Mouse (Mus musculus): Measurements from ENCODE around the gene Pigv.
"Not testable (repeated sequence)": the region's sequence is repeated elsewhere in the genome, so short reads cannot be mapped to it uniquely, and the experiment has no call there.

The Pigv gene

GRCm38 (mm10) chr4:133672845-133673647 is 599 bp upstream of the Pigv start:
- peak; percentile 66 for DNase-seq (ENCODE audit: low spot score)

DNA sequence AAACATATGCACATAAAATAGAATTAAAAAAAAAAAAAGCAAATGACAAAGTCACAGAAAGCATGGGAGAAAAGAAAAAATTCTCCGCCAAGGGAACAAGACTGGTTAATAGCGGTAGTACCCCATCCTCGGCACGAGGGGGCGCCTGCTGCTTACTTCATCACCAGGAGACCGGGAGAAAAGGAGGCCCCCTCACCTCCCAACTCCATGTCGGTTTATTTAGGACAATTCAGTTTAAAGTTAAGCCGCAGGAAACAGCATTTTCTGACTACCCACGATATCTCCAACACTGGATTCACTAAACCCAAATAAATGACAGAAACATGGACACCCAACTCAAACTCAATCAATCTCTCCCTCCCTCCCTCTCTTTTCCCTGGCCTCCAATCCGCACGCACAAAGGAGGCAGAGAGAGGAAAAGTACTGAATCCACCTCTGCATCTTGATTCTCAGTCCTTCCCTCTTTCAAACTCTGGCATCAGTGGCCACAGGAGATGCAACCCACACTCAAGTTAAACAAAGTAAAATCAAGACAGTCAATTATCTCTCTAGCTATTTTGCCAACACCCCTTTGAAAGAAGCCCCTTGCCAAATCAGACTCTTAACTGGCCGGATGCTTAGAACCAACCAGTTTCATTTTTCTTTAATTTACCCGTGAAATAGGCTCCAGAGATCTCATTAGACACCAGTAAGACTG is 1.1 kb downstream of the Pigv start:
- DNase-seq (ENCODE audit: low spot score): peak; percentile 88

DNA sequence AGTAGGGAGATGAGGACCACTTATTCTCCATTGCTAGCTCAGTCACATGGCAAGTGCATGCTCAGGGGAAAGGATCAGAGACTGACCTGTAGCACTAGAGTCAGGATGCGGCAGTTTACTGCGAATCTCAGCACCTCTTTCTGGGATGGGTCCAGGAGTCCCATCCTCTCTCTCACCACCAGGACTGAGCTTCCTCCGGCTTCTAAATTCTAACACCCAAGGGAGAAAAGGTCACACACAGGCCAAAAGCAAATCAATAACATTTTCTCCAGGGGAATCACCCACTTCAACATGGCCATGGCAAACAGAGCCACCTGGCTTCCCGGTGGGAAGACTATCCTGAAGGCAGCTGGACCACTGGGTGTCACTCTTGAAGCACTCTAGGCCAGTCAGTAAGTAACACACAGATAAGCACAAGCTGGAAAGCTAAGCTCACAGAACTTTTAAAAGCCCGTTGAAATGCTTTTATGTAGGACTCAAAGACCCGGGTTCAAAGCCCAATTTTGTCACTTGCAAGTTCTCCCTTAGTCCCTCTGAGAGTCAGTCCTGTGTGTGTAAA is 2.7 kb downstream of the Pigv start:
- DNase-seq (ENCODE audit: low spot score): no peak

GRCm38 (mm10) chr4:133668537-133668936 is 3.9 kb downstream of the Pigv start:
- DNase-seq (ENCODE audit: low spot score): no peak

- peak; percentile 59 for DNase-seq (ENCODE audit: low spot score)
These were observed 6.2 kb downstream of the Pigv start for GRCm38 (mm10) chr4:133666199-133666598.

GRCm38 (mm10) chr4:133665118-133665517 is 7.3 kb downstream of the Pigv start:
- DNase-seq (ENCODE audit: low spot score): no peak

DNA sequence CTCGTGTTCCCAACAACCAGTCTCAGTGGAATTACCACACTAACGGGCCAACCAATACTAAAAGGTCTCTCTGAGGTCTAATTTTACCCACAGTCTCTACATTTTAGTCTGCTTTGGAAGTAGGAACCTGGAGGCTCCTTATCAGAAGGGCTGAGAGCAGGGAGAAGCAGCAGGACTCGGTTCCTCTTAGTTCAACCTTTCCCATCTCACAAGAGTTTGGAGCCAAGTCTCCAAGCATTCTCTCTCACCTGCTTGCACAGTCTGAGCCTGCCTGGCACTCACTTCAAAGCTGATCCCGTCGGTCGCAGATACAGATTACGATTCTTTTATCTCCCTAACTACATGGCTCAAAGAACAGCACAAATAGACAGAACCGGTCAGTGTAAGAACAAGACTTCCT is 9.5 kb downstream of the Pigv start:
- DNase-seq (ENCODE audit: low spot score): no peak

- DNase-seq (ENCODE audit: low spot score): no peak
These were observed 10.0 kb downstream of the Pigv start for GRCm38 (mm10) chr4:133662421-133662820.

DNA sequence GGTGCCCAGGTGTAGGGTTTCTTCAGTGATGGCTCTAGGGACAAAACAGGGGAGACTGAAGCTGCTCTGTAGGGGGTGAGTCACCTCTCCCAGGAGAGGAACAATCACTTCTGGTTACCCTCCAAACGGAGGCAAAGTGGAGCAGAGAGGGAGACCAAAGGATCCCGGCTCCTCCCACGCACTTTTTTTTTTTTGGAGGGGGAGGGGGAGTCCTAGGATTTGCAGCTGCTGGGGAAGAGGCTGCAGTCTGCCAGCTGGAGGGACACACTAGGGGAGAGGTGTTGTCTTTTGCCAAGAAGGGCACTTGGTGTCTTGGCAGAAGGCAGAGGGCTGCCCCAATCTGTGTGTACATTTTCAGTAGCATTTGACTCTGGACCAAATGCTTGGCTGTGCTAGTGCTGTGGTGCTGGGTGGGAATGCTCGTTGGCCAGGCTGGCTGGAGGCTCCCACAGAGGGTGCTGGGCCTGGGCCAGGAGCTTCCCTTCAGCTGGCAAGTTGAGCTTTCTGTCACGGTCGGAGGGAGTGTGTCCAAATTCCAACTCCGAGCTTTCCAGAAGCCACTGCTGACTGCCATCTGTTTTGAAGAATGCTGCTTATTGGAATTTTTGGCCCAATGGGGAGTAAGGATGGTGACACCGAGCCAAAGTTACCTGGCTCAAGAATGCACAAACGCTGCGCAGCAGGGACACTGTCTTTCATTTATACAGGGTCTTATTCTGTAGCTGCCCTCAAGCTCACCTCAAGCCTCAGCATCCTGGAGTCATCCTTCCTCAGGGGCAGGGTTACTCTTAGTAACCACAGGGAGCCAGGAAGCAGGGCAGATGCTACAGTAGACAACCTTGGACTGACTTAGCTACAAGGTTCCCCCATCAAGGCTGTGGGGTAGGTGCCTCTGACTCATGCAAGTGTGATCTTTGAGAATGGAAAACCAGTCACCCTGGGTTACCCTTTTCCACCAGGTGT is 12.0 kb downstream of the Pigv start:
- peak; percentile 87 for DNase-seq (ENCODE audit: low spot score)

- peak; percentile 77 for DNase-seq (ENCODE audit: low spot score)
These were observed 12.8 kb downstream of the Pigv start for GRCm38 (mm10) chr4:133659497-133660192.

GRCm38 (mm10) chr4:133658729-133659128 is 13.7 kb downstream of the Pigv start:
- DNase-seq (ENCODE audit: low spot score): no peak

DNA sequence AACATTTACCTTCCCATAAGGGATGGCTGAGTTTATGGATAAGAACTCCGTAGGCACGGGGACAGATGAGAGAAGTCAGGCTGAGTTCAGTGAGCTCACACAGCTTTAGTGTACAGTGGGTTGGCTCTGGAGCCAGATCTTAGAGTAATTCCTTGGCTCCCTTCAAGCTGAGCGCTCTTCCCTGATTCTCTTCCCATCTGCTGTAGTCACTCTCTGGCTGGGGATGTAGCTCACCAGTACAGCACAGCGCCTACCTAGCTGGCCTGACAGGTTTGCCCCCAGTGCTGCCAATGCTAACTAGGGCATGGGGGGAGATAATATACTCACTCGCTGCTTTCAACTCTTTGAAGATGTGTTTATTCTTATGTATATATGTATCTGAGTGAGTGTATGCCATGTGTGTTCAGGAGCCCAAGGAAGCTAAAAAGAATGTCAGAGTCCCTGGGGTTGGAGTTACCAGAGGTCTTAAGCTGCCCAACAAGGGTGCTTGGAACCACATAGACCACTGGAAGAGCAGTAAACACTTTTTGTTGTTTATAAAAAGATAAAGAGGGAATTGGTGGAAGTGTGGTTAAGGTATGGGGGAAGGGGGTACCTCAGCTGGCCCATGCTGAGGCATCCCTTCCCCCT is 14.5 kb downstream of the Pigv start:
- DNase-seq (ENCODE audit: low spot score): no peak

- no peak for DNase-seq (ENCODE audit: low spot score)
These were observed 15.4 kb downstream of the Pigv start for GRCm38 (mm10) chr4:133656997-133657396.

DNA sequence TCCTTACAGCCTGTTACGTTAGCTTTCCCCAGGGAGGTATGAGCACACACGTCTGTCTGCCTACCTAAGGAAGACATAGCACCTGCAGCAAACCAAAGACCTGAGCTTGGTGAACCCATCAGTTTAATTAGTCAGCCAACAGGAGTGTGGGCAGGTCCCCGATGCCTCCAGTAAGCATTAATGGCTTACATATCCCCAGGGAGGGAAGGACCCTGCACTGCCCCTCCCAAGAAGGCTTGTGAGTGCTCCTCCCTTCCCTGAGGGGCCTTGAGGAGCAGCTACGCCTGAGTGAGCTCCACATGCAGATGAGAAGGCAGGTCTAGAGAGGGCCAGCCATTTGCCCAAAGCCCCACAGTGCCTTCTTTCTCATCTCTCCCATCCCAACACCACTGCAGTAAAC is 16.2 kb downstream of the Pigv start:
- no peak for DNase-seq (ENCODE audit: low spot score)

GRCm38 (mm10) chr4:133654070-133654469 is 18.4 kb downstream of the Pigv start:
- not testable (repeated sequence) for DNase-seq (ENCODE audit: low spot score)

- DNase-seq (ENCODE audit: low spot score): no peak
These were observed 19.7 kb downstream of the Pigv start for GRCm38 (mm10) chr4:133652746-133653145.

DNA sequence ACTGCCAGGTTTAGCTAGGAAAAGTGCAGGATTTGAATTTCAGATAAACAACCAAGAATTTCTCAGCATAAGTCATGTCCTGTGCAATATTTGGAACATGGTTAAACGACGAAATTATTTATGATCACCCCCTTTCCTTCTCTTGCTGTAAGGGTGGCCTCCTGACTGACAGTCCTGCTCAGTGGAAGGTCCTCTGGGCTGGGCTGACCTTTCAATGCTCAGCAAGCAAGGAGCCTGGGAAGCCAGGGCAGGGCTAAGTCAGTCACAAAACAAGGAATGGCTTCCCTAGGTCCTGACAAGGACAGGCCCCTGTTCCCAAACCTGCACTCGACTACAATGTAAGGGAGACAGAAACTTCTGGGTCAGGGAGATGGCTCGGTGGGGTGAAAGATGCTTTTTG is 20.5 kb downstream of the Pigv start:
- no peak for DNase-seq (ENCODE audit: low spot score)

- no peak for DNase-seq (ENCODE audit: low spot score)
These were observed 21.0 kb downstream of the Pigv start for GRCm38 (mm10) chr4:133651445-133651844.

- DNase-seq (ENCODE audit: low spot score): peak; percentile 91
These were observed 22.3 kb downstream of the Pigv start, which contains the start of gene Zdhhc18 for GRCm38 (mm10) chr4:133649989-133650699. Gene Zdhhc18, minus strand, starts transcription at chr4:133650154.

DNA sequence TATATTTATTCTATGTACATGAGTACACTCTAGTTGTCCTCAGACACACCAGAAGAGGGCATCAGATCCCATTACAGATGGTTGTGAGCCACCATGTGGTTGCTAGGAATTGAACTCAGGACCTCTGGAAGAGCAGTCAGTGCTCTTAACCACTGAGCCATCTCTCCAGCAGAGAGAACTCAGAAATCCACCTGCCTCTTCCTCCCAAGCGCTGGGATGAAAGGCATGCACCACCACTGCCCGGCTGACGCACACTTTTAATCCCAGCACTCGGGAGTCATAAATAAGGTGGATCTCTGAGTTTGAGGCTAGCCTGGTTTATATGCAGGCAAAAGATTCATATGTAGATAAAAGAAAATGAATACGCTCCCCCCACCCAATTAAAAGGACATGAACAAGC is 23.0 kb downstream of the Pigv start:
- DNase-seq (ENCODE audit: low spot score): not testable (repeated sequence)
